Mouse (Mus musculus): ENCODE data around the gene Tdrd12.

Gene Tdrd12

DNA sequence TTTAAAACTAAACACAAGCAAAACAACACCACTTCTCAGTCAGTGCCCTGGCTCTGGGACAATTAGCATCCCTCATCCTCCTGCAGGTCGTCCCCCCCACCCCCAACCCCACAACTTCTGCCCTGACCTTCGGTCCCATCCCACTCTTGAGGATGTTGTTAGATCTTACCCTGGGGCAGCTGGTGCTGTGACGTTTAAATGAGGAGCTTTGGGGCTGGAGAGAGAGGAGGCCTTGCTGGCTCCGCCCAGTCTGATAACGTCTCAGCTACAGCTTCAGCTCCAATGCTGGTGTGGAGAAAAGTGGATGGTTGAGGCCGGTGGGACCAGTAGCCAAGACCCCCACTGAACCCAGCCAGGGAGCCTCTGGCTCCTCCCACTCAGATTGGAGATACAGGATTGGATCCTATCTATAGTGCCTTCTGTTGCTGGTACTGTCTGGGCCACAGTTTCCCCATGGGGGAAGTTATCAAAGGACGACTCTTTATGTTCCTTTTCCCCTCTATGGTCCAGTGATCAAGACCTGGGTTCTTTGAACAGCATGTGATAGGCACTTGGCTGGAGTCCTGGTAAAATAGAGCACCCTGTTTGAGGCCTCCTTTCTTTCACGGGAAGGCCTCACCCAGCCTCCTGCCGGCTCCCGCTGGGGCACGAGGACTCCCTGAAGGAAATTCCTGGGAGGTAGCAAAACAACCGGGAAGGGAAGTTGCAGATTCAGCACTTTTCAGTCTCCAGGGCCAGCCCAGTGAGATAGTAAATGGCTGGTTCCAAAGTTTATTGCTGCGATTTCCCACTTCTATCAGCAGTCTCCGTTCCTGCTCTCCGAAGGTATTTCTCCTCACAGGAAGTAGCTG lies 89.3 kb downstream of the Tdrd12 start, which contains the start of gene Slc7a9:
Slc7a9 (plus strand) TSS at position 801 of the 851 bp plus-strand sequence.
- peak; percentile 68 for DNase-seq (ENCODE audit: low spot score)

GRCm38 (mm10) chr7:35447501-35447900 lies 90.0 kb downstream of the Tdrd12 start:
- DNase-seq (ENCODE audit: low spot score), result peak; percentile 65

DNA sequence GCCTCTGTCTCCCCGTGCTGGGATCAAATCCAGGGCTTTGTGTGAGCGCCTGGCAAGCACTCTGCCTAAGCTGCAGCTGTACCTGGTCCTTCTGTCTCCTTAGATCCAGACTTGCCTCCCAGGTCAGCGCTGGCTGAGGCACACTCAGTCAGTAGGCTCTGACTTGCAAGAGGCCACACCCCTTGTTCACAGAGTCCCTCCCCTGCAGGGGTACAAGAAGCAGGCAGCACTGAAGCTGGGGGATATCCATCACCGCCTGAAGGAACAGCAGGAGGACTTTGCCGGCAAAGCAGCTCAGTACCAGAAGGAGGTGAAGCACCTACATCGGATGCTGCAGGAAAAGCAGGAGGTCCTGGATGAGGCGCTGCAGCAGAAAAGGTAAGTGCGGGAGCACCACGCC lies 102.3 kb downstream of the Tdrd12 start:
- no peak for DNase-seq (ENCODE audit: low spot score)

GRCm38 (mm10) chr7:35428146-35428545 lies 109.4 kb downstream of the Tdrd12 start:
- DNase-seq (ENCODE audit: low spot score), result no peak

DNA sequence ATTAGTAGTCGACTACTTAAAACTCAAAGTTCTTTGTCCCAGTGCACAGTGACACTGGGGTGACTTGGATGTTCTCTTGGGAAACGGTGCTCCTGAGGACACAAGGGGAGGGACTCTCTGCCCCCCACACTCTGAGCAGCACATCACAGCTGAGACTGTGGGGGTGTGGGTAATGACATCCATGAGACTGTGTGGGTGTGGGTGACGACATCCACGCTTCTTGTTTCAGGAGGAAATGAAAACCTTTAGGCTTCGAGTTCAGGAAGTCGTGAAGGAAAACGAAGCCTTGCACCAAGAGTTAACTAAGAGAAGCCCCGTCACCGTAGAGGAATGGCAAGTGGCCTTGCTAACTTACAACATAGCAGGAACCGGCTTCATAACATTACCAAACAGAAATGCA lies 114.5 kb downstream of the Tdrd12 start:
- DNase-seq (ENCODE audit: low spot score), result no peak

Data from yolk sac, embryonic 10.5 days (tissue).